Mouse (Mus musculus) forebrain, embryonic 16.5 days (tissue): Measurements from ENCODE around the gene Zfp341. TPM values are rescaled to one million over a fixed set of nuclear protein-coding genes. Genes with fewer than 3 reads are reported as not detected.

Experiments used
- ATAC-seq: fragments of 200-750 bp; cut with Nextera tagmentation; 2 replicates; pipeline ENCODE4 v1.8.0; 2017; ENCODE audit warnings: mild to moderate bottlenecking, moderate library complexity
- H3K27ac ChIP-seq: fragments of 300-500 bp; sonication (generic); 2 replicates; pipeline ENCODE4 v1.5.1; 2014; ENCODE audit warnings: low read length, control low read depth
- H3K27me3 ChIP-seq: fragments of 300-500 bp; sonication (generic); replicated peaks from 2 replicates; pipeline ENCODE4 v1.6.1; 2014; ENCODE audit warnings: low read length; ENCODE audit not compliant: control insufficient read depth, insufficient read depth
- H3K36me3 ChIP-seq: fragments of 300-500 bp; sonication (generic); 2 replicates; pipeline ENCODE4 v1.6.1; 2014; ENCODE audit not compliant: control insufficient read depth, insufficient read depth
- H3K4me1 ChIP-seq: fragments of 300-500 bp; sonication (generic); replicated peaks from 2 replicates; pipeline ENCODE4 v1.6.1; 2014; ENCODE audit warnings: low read length; ENCODE audit not compliant: control insufficient read depth, insufficient read depth
- H3K4me2 ChIP-seq: fragments of 300-500 bp; sonication (generic); 2 replicates; pipeline ENCODE4 v1.6.1; 2014; ENCODE audit warnings: mild to moderate bottlenecking, low read length, control low read depth
- H3K4me3 ChIP-seq: fragments of 300-500 bp; sonication (generic); replicated peaks from 2 replicates; pipeline ENCODE4 v1.5.1; 2014; ENCODE audit warnings: mild to moderate bottlenecking, low read length, control low read depth
- H3K9ac ChIP-seq: fragments of 300-500 bp; sonication (generic); replicated peaks from 2 replicates; pipeline ENCODE4 v1.6.1; 2014; ENCODE audit warnings: low read depth, low read length, control low read depth
- H3K9me3 ChIP-seq: fragments of 300-500 bp; sonication (generic); 2 replicates; pipeline ENCODE4 v1.6.1; 2016; ENCODE audit warnings: low read length; ENCODE audit not compliant: control insufficient read depth
- WGBS: fragments of 180-500 bp; shearing (Covaris S2); extraction: QIAGEN DNeasy Blood & Tissue Kit; methylation state at CpG from one replicate; pipeline ENCODE4 v1.1.7; 2014; 5-methylcytosine and 5-hydroxymethylcytosine counted together
- polyA plus RNA-seq: library from polyadenylated mRNA; unstranded; fragments of >200 nt; fragmentation: Nextera tagmentation; extraction: Ambion mirVana; gene quantifications from 2 replicates; pipeline ENCODE4 v1.2.1, GENCODE M21; 2015

The Zfp341 gene
- polyA plus RNA-seq, 1 experiment from 2014 or later = 3.3 TPM

DNA sequence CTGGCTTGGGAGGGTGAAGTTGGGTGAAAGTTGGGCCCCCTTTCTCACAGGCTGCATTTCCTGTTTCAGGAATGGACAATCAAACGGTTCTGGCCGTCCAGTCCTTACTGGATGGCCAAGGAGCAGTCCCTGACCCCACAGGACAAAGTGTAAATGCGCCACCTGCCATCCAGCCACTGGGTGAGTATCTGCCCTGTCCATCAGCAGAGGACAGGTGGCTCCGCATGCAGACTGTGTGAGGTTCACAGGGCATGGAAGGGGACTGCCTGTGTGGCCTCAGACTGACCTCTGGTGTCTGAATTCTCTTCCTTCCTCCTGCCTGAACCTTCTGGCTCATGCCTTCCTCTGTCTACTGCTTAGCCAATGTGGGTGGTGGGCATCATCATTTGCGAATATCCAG lies 8.6 kb downstream of the Zfp341 start:
- Histone ChIP-seq H3K9me3 (no peaks in the 10 kb centered on the region), H3K4me3 (no peak overlapping the region), H3K4me1 (no peaks in the 10 kb centered on the region), H3K36me3 (peaks cover 19% of the 10 kb centered on the region), H3K9ac (no peak overlapping the region), H3K4me2 (no peak overlapping the region), H3K27ac (no peak overlapping the region), H3K27me3 (no peaks in the 10 kb centered on the region)
- 82% methylated on average over 5 of the region's 5 CpGs for WGBS
- no peak for ATAC-seq

GRCm38 (mm10) chr2:154624137-154624536 lies 11.0 kb downstream of the Zfp341 start:
- H3K4me2 ChIP-seq = no peak overlapping the region
- ATAC-seq = no peak
- H3K36me3 ChIP-seq = peaks cover 25% of the 10 kb centered on the region
- H3K27me3 ChIP-seq = no peaks in the 10 kb centered on the region
- no peak overlapping the region for H3K9ac ChIP-seq
- no peaks in the 10 kb centered on the region for H3K4me1 ChIP-seq
- no peak overlapping the region for H3K27ac ChIP-seq
- no peaks in the 10 kb centered on the region for H3K9me3 ChIP-seq
- H3K4me3 ChIP-seq = no peak overlapping the region

DNA sequence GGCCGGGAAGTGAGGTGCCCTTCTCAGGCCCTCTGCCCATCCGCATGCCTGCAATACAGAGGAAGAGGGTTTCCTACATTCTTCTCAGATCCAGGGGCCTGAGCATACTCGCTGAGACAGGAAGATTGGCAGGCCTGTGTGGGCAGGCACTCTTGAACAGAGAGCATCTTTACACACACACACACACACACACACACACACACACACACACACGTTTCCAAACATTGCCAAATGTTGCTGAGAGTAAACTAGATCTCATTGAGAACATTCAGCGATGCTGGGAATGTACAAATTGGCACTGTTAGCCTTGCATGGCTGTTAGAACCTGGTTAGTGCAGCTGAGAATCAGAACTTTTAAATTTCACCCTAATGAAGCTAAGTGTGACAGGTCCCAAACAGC lies 17.4 kb downstream of the Zfp341 start:
- H3K9me3 ChIP-seq = no peaks in the 10 kb centered on the region
- H3K36me3 ChIP-seq = peaks cover 23% of the 10 kb centered on the region
- WGBS = 74% methylated on average over 5 of the region's 5 CpGs
- no peak overlapping the region for H3K4me3 ChIP-seq
- no peak for ATAC-seq
- no peak overlapping the region for H3K27ac ChIP-seq
- H3K4me1 ChIP-seq = no peaks in the 10 kb centered on the region
- H3K9ac ChIP-seq = no peak overlapping the region
- H3K27me3 ChIP-seq = no peaks in the 10 kb centered on the region
- H3K4me2 ChIP-seq = no peak overlapping the region

GRCm38 (mm10) chr2:154632203-154632780 lies 19.2 kb downstream of the Zfp341 start:
- H3K27me3 ChIP-seq = no peaks in the 10 kb centered on the region
- H3K9ac ChIP-seq = no peak overlapping the region
- H3K27ac ChIP-seq = no peak overlapping the region
- H3K4me1 ChIP-seq = no peaks in the 10 kb centered on the region
- WGBS = 92% methylated on average over 16 of the region's 16 CpGs
- no peak overlapping the region for H3K4me2 ChIP-seq
- no peaks in the 10 kb centered on the region for H3K9me3 ChIP-seq
- no peak for ATAC-seq
- peaks cover 23% of the 10 kb centered on the region for H3K36me3 ChIP-seq
- no peak overlapping the region for H3K4me3 ChIP-seq

DNA sequence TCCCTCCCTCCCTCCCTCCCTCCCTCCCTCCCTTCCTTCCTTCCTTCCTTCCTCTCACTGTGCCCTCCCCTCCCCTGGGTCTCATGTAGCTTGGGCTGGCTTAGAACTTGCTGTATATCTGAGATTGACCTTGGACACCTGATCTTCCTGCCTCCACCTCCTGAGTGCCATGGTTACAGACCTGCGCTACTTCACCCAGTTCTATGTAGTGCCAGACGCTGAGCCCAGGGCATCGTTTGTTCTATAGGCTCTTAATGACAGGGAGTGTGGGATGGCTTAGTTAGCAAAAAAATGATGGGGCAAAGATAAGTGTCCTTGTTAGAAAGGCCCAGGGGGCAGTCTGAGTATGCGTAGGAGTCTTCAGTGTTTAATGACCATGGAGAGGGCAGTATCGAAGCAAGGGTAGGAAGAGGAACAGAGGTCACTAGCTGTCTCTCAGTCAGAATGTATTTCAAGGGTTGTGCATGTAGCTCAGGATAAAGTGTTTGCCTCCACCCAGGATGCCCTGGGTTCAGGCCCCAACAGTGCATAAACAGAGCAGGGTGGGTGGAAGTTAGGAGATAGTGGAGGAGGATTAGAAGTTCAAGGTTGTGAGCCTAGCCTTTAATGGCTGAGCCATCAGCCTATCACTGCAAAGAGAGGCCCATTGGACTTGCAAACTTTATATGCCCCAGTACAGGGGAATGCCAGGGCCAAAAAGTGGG lies 20.1 kb downstream of the Zfp341 start:
- H3K9me3 ChIP-seq = peaks cover 3% of the 10 kb centered on the region; the same call in 1 of the 2 replicates
- H3K27me3 ChIP-seq = no peaks in the 10 kb centered on the region
- no peak overlapping the region for H3K4me3 ChIP-seq
- 95% methylated on average over 5 of the region's 5 CpGs for WGBS
- no peak overlapping the region for H3K9ac ChIP-seq
- ATAC-seq = no peak
- peaks cover 27% of the 10 kb centered on the region for H3K36me3 ChIP-seq
- H3K27ac ChIP-seq = no peak overlapping the region
- H3K4me1 ChIP-seq = no peaks in the 10 kb centered on the region
- no peak overlapping the region for H3K4me2 ChIP-seq

DNA sequence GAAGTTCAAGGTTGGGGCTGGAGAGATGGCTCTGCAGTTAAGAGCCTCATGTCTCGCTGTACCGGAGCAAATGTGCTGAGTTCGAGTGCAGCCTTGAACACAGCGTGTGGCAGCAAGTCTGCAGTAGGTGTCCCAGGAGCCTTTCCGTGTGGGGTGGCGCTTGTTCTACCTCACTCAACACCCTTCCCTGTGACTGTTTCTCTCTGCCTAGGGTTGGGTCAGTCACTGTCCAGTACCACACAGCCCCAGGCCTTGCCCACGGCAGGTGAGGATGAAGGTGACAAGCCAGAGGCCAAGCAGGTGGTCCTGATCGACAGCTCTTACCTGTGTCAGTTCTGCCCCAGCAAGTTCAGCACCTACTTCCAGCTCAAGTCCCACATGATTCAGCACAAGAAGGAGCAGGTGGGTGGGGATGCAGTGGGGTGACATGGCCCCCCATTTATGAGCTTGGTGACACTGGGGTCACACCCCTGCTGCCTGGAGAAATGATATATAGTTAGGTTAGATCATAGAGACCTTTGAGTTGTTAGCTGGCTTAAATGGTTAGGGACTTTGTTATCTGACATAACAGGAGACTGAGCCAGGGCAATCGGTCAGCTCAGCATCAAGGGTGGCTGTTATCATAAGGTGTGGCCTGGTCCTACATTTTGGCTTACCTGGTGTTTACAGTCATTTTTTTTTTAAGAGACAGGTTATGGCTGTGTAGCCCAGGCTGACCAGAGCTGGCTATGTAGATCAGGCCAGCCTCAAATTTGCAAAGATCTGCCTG lies 21.0 kb downstream of the Zfp341 start:
- H3K36me3 ChIP-seq = peaks cover 28% of the 10 kb centered on the region
- 95% methylated on average over 9 of the region's 9 CpGs for WGBS

DNA sequence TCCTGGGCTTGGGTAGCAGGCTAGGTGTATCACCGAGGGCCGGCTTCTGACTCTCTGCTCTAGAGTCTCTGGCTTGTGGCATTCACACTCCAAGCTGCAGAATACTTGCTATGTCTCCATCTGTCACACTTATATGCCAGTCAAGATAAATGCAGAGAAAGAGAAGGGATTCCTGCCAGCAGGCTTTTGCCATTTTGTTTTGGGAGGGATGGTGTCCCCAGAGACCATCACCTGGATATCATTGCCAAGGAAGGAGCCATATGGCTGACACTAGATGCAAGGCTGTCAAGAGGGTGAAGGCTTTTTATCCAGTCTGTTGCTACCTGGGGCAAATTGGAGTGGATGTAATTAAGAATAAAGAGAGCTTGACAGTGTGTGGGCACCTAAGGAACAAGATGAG lies 22.7 kb downstream of the Zfp341 start:
- Histone ChIP-seq H3K27ac (no peak overlapping the region), H3K9ac (no peak overlapping the region), H3K4me2 (no peak overlapping the region), H3K27me3 (no peaks in the 10 kb centered on the region), H3K9me3 (peaks cover 6% of the 10 kb centered on the region; the same call in 1 of the 2 replicates), H3K36me3 (peaks cover 32% of the 10 kb centered on the region), H3K4me3 (no peak overlapping the region), H3K4me1 (no peaks in the 10 kb centered on the region)
- 84% methylated on average over 2 of the region's 2 CpGs for WGBS
- ATAC-seq = no peak

More for the DNA sequence above, 21.0 kb downstream of the Zfp341 start:
- H3K4me1 ChIP-seq = no peaks in the 10 kb centered on the region
- ATAC-seq = no peak
- H3K4me3 ChIP-seq = no peak overlapping the region
- H3K4me2 ChIP-seq = no peak overlapping the region
- no peak overlapping the region for H3K9ac ChIP-seq
- no peaks in the 10 kb centered on the region for H3K27me3 ChIP-seq
- H3K9me3 ChIP-seq = peaks cover 6% of the 10 kb centered on the region; the same call in 1 of the 2 replicates
- no peak overlapping the region for H3K27ac ChIP-seq

GRCm38 (mm10) chr2:154638521-154638920 lies 25.4 kb downstream of the Zfp341 start:
- Histone ChIP-seq H3K9me3 (peaks cover 6% of the 10 kb centered on the region; the same call in 1 of the 2 replicates), H3K9ac (no peak overlapping the region), H3K36me3 (peaks cover 41% of the 10 kb centered on the region), H3K4me2 (no peak overlapping the region), H3K4me1 (no peaks in the 10 kb centered on the region), H3K4me3 (no peak overlapping the region), H3K27me3 (no peaks in the 10 kb centered on the region), H3K27ac (no peak overlapping the region)
- 94% methylated on average over 3 of the region's 3 CpGs for WGBS
- ATAC-seq = no peak

GRCm38 (mm10) chr2:154639115-154639514 lies 26.0 kb downstream of the Zfp341 start:
- Histone ChIP-seq H3K9me3 (peaks cover 6% of the 10 kb centered on the region; the same call in 1 of the 2 replicates), H3K27me3 (no peaks in the 10 kb centered on the region), H3K27ac (no peak overlapping the region), H3K4me2 (no peak overlapping the region), H3K4me1 (no peaks in the 10 kb centered on the region), H3K9ac (no peak overlapping the region), H3K4me3 (no peak overlapping the region), H3K36me3 (peaks cover 41% of the 10 kb centered on the region)
- ATAC-seq = no peak
- WGBS = 95% methylated on average over 4 of the region's 4 CpGs
